10 mouse cellular contexts compared by ENCODE assay signal in the genomic region with DNA sequence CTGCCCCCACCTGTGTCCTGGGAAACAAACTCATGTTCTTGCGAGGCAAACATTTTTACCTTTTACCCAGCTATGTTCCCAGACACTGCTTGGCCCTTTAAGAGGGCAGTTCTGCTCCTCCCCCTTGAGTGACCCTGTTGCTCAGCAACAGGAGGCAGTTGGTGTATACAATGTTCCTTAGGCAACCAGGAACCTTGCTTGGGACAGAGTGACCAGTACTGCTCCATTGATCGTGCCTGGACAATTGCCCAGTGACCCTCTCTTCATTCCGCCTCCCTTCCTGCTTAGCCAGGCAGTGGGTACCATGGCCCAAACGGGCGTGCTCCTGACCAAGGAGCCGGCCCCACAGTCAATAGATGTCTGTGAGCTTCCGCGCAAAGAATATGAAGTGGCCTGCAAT. TPM values are rescaled to one million over a fixed set of nuclear protein-coding genes. Genes with fewer than 3 reads are reported as not detected.
DNase-seq lines count a peak whose midpoint lies in the region; ATAC-seq and TF ChIP-seq lines count a peak whose summit lies in the region.
"Had no signal": no experiment of that assay in that cellular context is flagged by ENCODE, and none has a peak within 500 bp of the region (broad histone marks: within the 10 kb centered on the region; RNA-seq: fewer than 3 reads in every experiment).

No protein-coding gene starts in this region.

- H3K9me3 ChIP-seq in hindbrain, embryonic 10.5 days, result no peaks in the 10 kb centered on the region
- no peaks in the 10 kb centered on the region for H3K9me3 ChIP-seq in hindbrain, embryonic 12.5 days (replicated peaks)
- H3K9me3 ChIP-seq in kidney, postnatal 0 days (replicated peaks; ENCODE audit: low read length), result no peaks in the 10 kb centered on the region
- H3K9me3 ChIP-seq in midbrain, embryonic 11.5 days (ENCODE audit: control insufficient read depth, low read length), result no peaks in the 10 kb centered on the region

- 35% methylated on average over 8 of the region's 8 CpGs for WGBS in hindbrain, embryonic 10.5 days
- 44% methylated on average over 8 of the region's 8 CpGs for WGBS in hindbrain, embryonic 12.5 days
- 38% methylated on average over 8 of the region's 8 CpGs for WGBS in kidney, postnatal 0 days
- 37% methylated on average over 8 of the region's 8 CpGs for WGBS in midbrain, embryonic 11.5 days

- ATAC-seq in hindbrain, embryonic 12.5 days (ENCODE audit: low FRiP score), result no peak
- ATAC-seq in kidney, postnatal 0 days (replicated peaks; ENCODE audit: low FRiP score, low read depth), result 0 out of 2 replicates have a peak, but pooled peaks have one; percentile 27
- 0 out of 2 replicates have a peak, but pooled peaks have one; percentile 49 for ATAC-seq in midbrain, embryonic 11.5 days (ENCODE audit: low FRiP score)
- ATAC-seq: Patski had no signal

- H3K27ac ChIP-seq in hindbrain, embryonic 10.5 days, result peak overlapping the region; percentile 26
- H3K27ac ChIP-seq in hindbrain, embryonic 12.5 days, result no peak overlapping the region
- no peak overlapping the region for H3K27ac ChIP-seq in kidney, postnatal 0 days
- H3K27ac ChIP-seq in midbrain, embryonic 11.5 days (ENCODE audit: low read depth, low read length), result no peak overlapping the region
- H3K27ac ChIP-seq: macrophage had no signal

- no peak overlapping the region for H3K9ac ChIP-seq in hindbrain, embryonic 12.5 days
- no peak overlapping the region for H3K9ac ChIP-seq in kidney, postnatal 0 days (ENCODE audit: low read depth, low read length)
- H3K9ac ChIP-seq in midbrain, embryonic 11.5 days (ENCODE audit: low read length), result peak overlapping the region; percentile 5; the same call in 1 of the 2 replicates

- no peaks in the 10 kb centered on the region for H3K36me3 ChIP-seq in hindbrain, embryonic 10.5 days
- no peaks in the 10 kb centered on the region for H3K36me3 ChIP-seq in hindbrain, embryonic 12.5 days
- no peaks in the 10 kb centered on the region for H3K36me3 ChIP-seq in kidney, postnatal 0 days (ENCODE audit: insufficient read depth, low read length)
- no peaks in the 10 kb centered on the region for H3K36me3 ChIP-seq in midbrain, embryonic 11.5 days (ENCODE audit: control insufficient read depth, insufficient read depth, low read length)

- H3K4me3 ChIP-seq in hindbrain, embryonic 10.5 days, result peak overlapping the region; percentile 33
- H3K4me3 ChIP-seq in hindbrain, embryonic 12.5 days, result no peak overlapping the region; the same call in 1 of the 2 replicates
- no peak overlapping the region for H3K4me3 ChIP-seq in kidney, postnatal 0 days (replicated peaks; ENCODE audit: low read depth, low read length)
- H3K4me3 ChIP-seq in midbrain, embryonic 11.5 days (ENCODE audit: low read depth, low read length), result no peak overlapping the region

- H3K4me2 ChIP-seq in hindbrain, embryonic 12.5 days (replicated peaks), result no peak overlapping the region
- peak overlapping the region; percentile 16 for H3K4me2 ChIP-seq in kidney, postnatal 0 days (ENCODE audit: low read length)
- no peak overlapping the region for H3K4me2 ChIP-seq in midbrain, embryonic 11.5 days

- peaks cover 49% of the 10 kb centered on the region for H3K4me1 ChIP-seq in hindbrain, embryonic 10.5 days (replicated peaks)
- peaks cover 16% of the 10 kb centered on the region for H3K4me1 ChIP-seq in hindbrain, embryonic 12.5 days
- peaks cover 6% of the 10 kb centered on the region; the same call in 1 of the 2 replicates for H3K4me1 ChIP-seq in kidney, postnatal 0 days (replicated peaks; ENCODE audit: insufficient read depth, low read length)
- H3K4me1 ChIP-seq in midbrain, embryonic 11.5 days (ENCODE audit: control insufficient read depth, insufficient read depth, low read length), result peaks cover 11% of the 10 kb centered on the region

- peak; percentile 52 for DNase-seq in hindbrain, embryonic 10.5 days (ENCODE audit: low spot score)
- DNase-seq in embryo, embryonic 10 days (ENCODE audit: low spot score), result peak; percentile 72
- DNase-seq in kidney, postnatal 0 days (ENCODE audit: low spot score), result peak; percentile 48
- DNase-seq in midbrain, embryonic 11.5 days (ENCODE audit: low spot score, missing footprints), result no peak
- DNase-seq in frontal cortex, postnatal 14 days (ENCODE audit: low spot score in 2 of 2), result no peak
- DNase-seq in gastrocnemius, adult 8-10 months (ENCODE audit: low spot score in 2 of 2), result no peak
- no peak for DNase-seq in adrenal gland, adult 8-10 months

- no peak for TF ChIP-seq CTCF in kidney, postnatal 0 days (IDR thresholded peaks at IDR 0.05; ENCODE audit: low read depth)

- H3K27me3 ChIP-seq in hindbrain, embryonic 10.5 days (ENCODE audit: insufficient read depth, poor library complexity, severe bottlenecking), result peaks cover 50% of the 10 kb centered on the region
- H3K27me3 ChIP-seq in hindbrain, embryonic 12.5 days, result peaks cover 68% of the 10 kb centered on the region
- no peaks in the 10 kb centered on the region for H3K27me3 ChIP-seq in kidney, postnatal 0 days (ENCODE audit: insufficient read depth, low read length)
- H3K27me3 ChIP-seq in midbrain, embryonic 11.5 days (ENCODE audit: control insufficient read depth, insufficient read depth, low read length), result peaks cover 12% of the 10 kb centered on the region

RNA-seq across cellular contexts. Expression of a gene that starts 17.0 kb away (rescaled TPM):
- 1.2 and 2.8 TPM in 2 replicates for polyA plus RNA-seq in hindbrain, embryonic 10.5 days (2016; fragmentation: Nextera tagmentation; extraction: Ambion mirVana)
- 1.0 and 1.7 TPM in 2 replicates for polyA plus RNA-seq in hindbrain, embryonic 12.5 days (2016; fragmentation: Nextera tagmentation; extraction: Ambion mirVana)
- 0.14 TPM in 1 of 2 replicates, not detected in the other for polyA plus RNA-seq in kidney, postnatal 0 days (2015; fragmentation: Nextera tagmentation; extraction: Ambion mirVana)
- 0.12 TPM in 1 of 2 replicates, not detected in the other for polyA plus RNA-seq in midbrain, embryonic 11.5 days (2014; fragmentation: Nextera tagmentation; extraction: Ambion mirVana)
- total RNA-seq in gastrocnemius, adult 8-10 months (2022), result not detected
- under 1 TPM in 2 of 4 experiments, not detected in 2; 0.23 to 0.45 TPM for total RNA-seq in adrenal gland, adult 8-10 months (2022)
- polyA plus RNA-seq: macrophage, Patski had no signal

RNA-seq across cellular contexts. Expression of a gene that starts 25.7 kb away (rescaled TPM):
- polyA plus RNA-seq in hindbrain, embryonic 10.5 days (2016; fragmentation: Nextera tagmentation; extraction: Ambion mirVana), result 0.06 and 0.27 TPM in 2 replicates
- polyA plus RNA-seq in hindbrain, embryonic 12.5 days (2016; fragmentation: Nextera tagmentation; extraction: Ambion mirVana), result 0.14 TPM in 1 of 2 replicates, not detected in the other
- polyA plus RNA-seq in kidney, postnatal 0 days (2015; fragmentation: Nextera tagmentation; extraction: Ambion mirVana), result not detected in 2 replicates
- not detected in 2 replicates for polyA plus RNA-seq in midbrain, embryonic 11.5 days (2014; fragmentation: Nextera tagmentation; extraction: Ambion mirVana)
- total RNA-seq in gastrocnemius, adult 8-10 months (2022), result not detected
- 1 to 10 TPM; 1.0 to 1.4 (median 1.2) TPM for total RNA-seq in adrenal gland, adult 8-10 months (2022)
- polyA plus RNA-seq: macrophage, Patski had no signal

RNA-seq across cellular contexts. Expression of a gene that starts 37.8 kb away (rescaled TPM):
- 3.9 and 6.8 TPM in 2 replicates for polyA plus RNA-seq in hindbrain, embryonic 10.5 days (2016; fragmentation: Nextera tagmentation; extraction: Ambion mirVana)
- 12.5 and 12.7 TPM in 2 replicates for polyA plus RNA-seq in hindbrain, embryonic 12.5 days (2016; fragmentation: Nextera tagmentation; extraction: Ambion mirVana)
- polyA plus RNA-seq in kidney, postnatal 0 days (2015; fragmentation: Nextera tagmentation; extraction: Ambion mirVana), result 1.2 and 1.7 TPM in 2 replicates
- 3.5 and 4.3 TPM in 2 replicates for polyA plus RNA-seq in midbrain, embryonic 11.5 days (2014; fragmentation: Nextera tagmentation; extraction: Ambion mirVana)
- total RNA-seq in gastrocnemius, adult 8-10 months (2022), result 1 to 10 TPM in 3 of 4 experiments, under 1 TPM in 1; 0.68 to 1.7 (median 1.6) TPM
- 100 to 1,000 TPM; 117 to 206 (median 157) TPM for total RNA-seq in adrenal gland, adult 8-10 months (2022)
- polyA plus RNA-seq: macrophage had no signal

Comparison
In these comparisons a context has a peak if more than half of its experiments do, and no peak if none do; other contexts are left out.
1. DNase-seq: peak in hindbrain, embryonic 10.5 days (single experiment), embryo, embryonic 10 days (single experiment) and kidney, postnatal 0 days (single experiment); none in midbrain, embryonic 11.5 days (single experiment), frontal cortex, postnatal 14 days (0 of 2), gastrocnemius, adult 8-10 months (0 of 2) and adrenal gland, adult 8-10 months (single experiment).